Mouse (Mus musculus) liver, adult 2 months (tissue): ENCODE data around the gene Cd160.
A peak's percentile ranks its signal among the peaks of the same experiment; 100 is the strongest.

Source experiments
- CTCF ChIP-seq: fragments of 200-500 bp; IDR thresholded peaks from 2 replicates; pipeline ENCODE4 v1.5.1; 2011; ENCODE audit warnings: low read depth, low read length, control low read depth
- POLR2A ChIP-seq: fragments of 200-500 bp; IDR thresholded peaks from 2 replicates; pipeline ENCODE4 v1.6.1; 2011; ENCODE audit warnings: low read length, control low read depth; ENCODE audit not compliant: insufficient read depth; ENCODE audit errors: extremely low read depth

GRCm38 (mm10) chr3:96813106-96813505 is 16.0 kb downstream of the Cd160 start:
- TF ChIP-seq CTCF = peak; percentile 81
- TF ChIP-seq POLR2A = no peak
